Mouse (Mus musculus): Measurements from ENCODE around the gene Ttll4. TPM values are rescaled to one million over a fixed set of nuclear protein-coding genes. Genes with fewer than 3 reads are reported as not detected.

Ttll4 gene
- 43.9 to 51.5 TPM (median 45.4 TPM) in 4 replicates for total RNA-seq (2023; ENCODE audit: inconsistent age)

GRCm38 (mm10) chr1:74661448-74662195 lies at the start of gene Ttll4:
Gene Ttll4, plus strand, starts transcription at chr1:74661745.

GRCm38 (mm10) chr1:74713099-74713858 lies 51.7 kb downstream of the Ttll4 start, which contains the start of gene Cyp27a1:
Gene Cyp27a1, plus strand, starts transcription at chr1:74713574.

GRCm38 (mm10) chr1:74748643-74749271 lies 87.2 kb downstream of the Ttll4 start, which contains the start of gene Prkag3:
Gene Prkag3, minus strand, starts transcription at chr1:74749221.

Other genes with a start within 250 kb of the Ttll4 start
- gene Cnot9, start 155.7 kb upstream of the Ttll4 start, total RNA-seq (2023; ENCODE audit: inconsistent age), result 27.1 to 30.2 TPM (median 28.5 TPM) in 4 replicates
- 0.64 to 0.81 TPM in 2 of 4 replicates, not detected in the others for gene Plcd4, start 118.9 kb upstream of the Ttll4 start, total RNA-seq (2023; ENCODE audit: inconsistent age)
- gene Usp37, start 117.5 kb upstream of the Ttll4 start, total RNA-seq (2023; ENCODE audit: inconsistent age), result 29.9 to 43.8 TPM (median 37.0 TPM) in 4 replicates
- 43.3 to 47.0 TPM (median 45.1 TPM) in 4 replicates for gene Zfp142, start 73.5 kb upstream of the Ttll4 start, total RNA-seq (2023; ENCODE audit: inconsistent age)
- gene Bcs1l, start 73.5 kb upstream of the Ttll4 start, total RNA-seq (2023; ENCODE audit: inconsistent age), result 8.0 to 9.6 TPM (median 8.6 TPM) in 4 replicates
- 56.0 to 65.0 TPM (median 61.9 TPM) in 4 replicates for gene Rnf25, start 60.3 kb upstream of the Ttll4 start, total RNA-seq (2023; ENCODE audit: inconsistent age)
- 0.39 to 1.3 TPM (median 1.3 TPM) in 3 of 4 replicates, not detected in the other for gene Stk36, start 60.3 kb upstream of the Ttll4 start, total RNA-seq (2023; ENCODE audit: inconsistent age)
- gene Cyp27a1, start 51.8 kb downstream of the Ttll4 start, total RNA-seq (2023; ENCODE audit: inconsistent age), result 11.3 to 15.0 TPM (median 12.6 TPM) in 4 replicates
- 0.29 TPM in 1 of 4 replicates, not detected in the others for gene Prkag3, start 87.5 kb downstream of the Ttll4 start, total RNA-seq (2023; ENCODE audit: inconsistent age)
- gene Wnt6, start 110.1 kb downstream of the Ttll4 start, total RNA-seq (2023; ENCODE audit: inconsistent age), result 0.48 TPM in 1 of 4 replicates, not detected in the others
- gene Wnt10a, start 129.8 kb downstream of the Ttll4 start, total RNA-seq (2023; ENCODE audit: inconsistent age), result 1.8 to 4.4 TPM (median 2.2 TPM) in 4 replicates
- not detected in 4 replicates for gene Cdk5r2, start 193.2 kb downstream of the Ttll4 start, total RNA-seq (2023; ENCODE audit: inconsistent age)
- gene Fev, start 223.7 kb downstream of the Ttll4 start, total RNA-seq (2023; ENCODE audit: inconsistent age), result not detected in 4 replicates
- gene Cryba2, start 231.4 kb downstream of the Ttll4 start, total RNA-seq (2023; ENCODE audit: inconsistent age), result not detected in 4 replicates